Mouse (Mus musculus) thymus, adult 2 months (tissue): ENCODE measurements around the gene Pxmp4.

ENCODE experiments used
- CTCF ChIP-seq: fragments of 200-500 bp; IDR thresholded peaks from 2 replicates; pipeline ENCODE4 v1.5.1; 2012; ENCODE audit warnings: mild to moderate bottlenecking, control low read depth, low read length, moderate library complexity, borderline replicate concordance; ENCODE audit not compliant: control insufficient read depth, poor library complexity, insufficient read depth; ENCODE audit errors: extremely low read depth
- POLR2A ChIP-seq: fragments of 200-500 bp; IDR thresholded peaks from 2 replicates; pipeline ENCODE4 v1.6.1; 2012; ENCODE audit warnings: mild to moderate bottlenecking, low read length, control low read depth, moderate library complexity; ENCODE audit not compliant: control insufficient read depth, poor library complexity, insufficient read depth; ENCODE audit errors: extremely low read depth

- TF ChIP-seq CTCF, result no peak
- no peak for TF ChIP-seq POLR2A
Observed at GRCm38 (mm10) chr2:154550937-154551336, 52.6 kb downstream of the Pxmp4 start.
